Mouse (Mus musculus): ENCODE results near the gene Zgpat. TPM values are rescaled to one million over a fixed set of nuclear protein-coding genes. Genes with fewer than 3 reads are reported as not detected.

Gene Zgpat
- polyA plus RNA-seq, 1 experiment from 2014 or later: 61.6 TPM

- Histone ChIP-seq H3K27me3 (no peaks in the 10 kb centered on the region), H3K36me3 (peaks cover 45% of the 10 kb centered on the region), H3K4me2 (replicated peaks) (peak overlapping the region; percentile 98), H3K4me3 (peak overlapping the region; percentile 92), H3K9ac (peak overlapping the region; percentile 86), H3K4me1 (peaks cover 26% of the 10 kb centered on the region), H3K9me3 (no peaks in the 10 kb centered on the region), H3K27ac (peak overlapping the region; percentile 87; the same call in 1 of the 2 replicates)
- WGBS: 9% methylated on average over 14 of the region's 14 CpGs
- ATAC-seq (ENCODE audit: insufficient number of reproducible peaks, insufficient read depth, low FRiP score, low TSS enrichment): no peak
Observed at GRCm38 (mm10) chr2:181364487-181364859, 255 bp upstream of the Zgpat start.

DNA sequence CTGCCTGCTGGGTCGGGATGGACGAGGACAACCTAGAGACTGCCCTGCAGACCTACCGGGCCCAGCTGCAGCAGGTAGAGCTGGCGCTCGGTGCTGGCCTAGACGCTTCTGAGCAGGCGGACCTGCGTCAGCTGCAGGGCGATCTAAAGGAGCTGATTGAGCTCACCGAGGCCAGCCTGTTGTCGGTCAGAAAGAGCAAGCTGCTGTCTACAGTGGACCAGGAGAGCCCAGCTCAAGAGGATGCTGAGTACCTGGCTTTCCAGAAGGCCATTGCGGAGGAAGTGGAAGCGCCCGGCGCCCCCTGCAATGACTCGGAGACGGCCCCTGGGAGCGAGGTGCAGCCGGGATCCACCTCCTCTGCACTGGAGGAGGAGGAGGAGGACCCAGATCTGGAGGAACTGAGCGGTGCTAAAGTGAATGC, 937 bp downstream of the Zgpat start:
- Histone ChIP-seq H3K4me1 (peaks cover 26% of the 10 kb centered on the region), H3K27me3 (no peaks in the 10 kb centered on the region), H3K9me3 (no peaks in the 10 kb centered on the region), H3K4me3 (peak overlapping the region; percentile 92), H3K27ac (peak overlapping the region; percentile 87), H3K4me2 (replicated peaks) (peak overlapping the region; percentile 98), H3K36me3 (peaks cover 45% of the 10 kb centered on the region), H3K9ac (peak overlapping the region; percentile 86)
- WGBS: 0% methylated on average over 20 of the region's 20 CpGs
- ATAC-seq (ENCODE audit: insufficient number of reproducible peaks, insufficient read depth, low FRiP score, low TSS enrichment): peak; percentile 49

DNA sequence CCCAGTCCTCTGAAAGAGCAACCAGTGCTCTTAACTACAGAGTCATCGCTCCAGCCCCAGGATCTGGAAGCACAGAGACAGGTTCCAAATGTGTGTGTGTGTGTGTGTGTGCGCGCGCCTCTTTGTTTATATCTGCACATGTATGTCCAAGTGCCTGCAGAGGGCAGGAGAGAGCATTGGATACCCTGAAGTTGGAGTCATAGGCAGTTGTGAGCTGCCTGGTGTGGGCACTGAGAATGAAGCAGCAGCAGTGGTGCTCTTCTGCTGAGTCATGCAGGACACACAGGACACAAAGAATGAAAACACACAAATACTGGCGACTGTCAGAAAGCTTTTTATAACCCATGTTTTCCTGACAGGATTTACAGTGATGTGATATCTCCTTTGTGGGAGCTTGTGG, 5.3 kb downstream of the Zgpat start:
- no peak for ATAC-seq (ENCODE audit: insufficient number of reproducible peaks, insufficient read depth, low FRiP score, low TSS enrichment)
- Histone ChIP-seq H3K4me1 (peaks cover 20% of the 10 kb centered on the region), H3K4me2 (replicated peaks) (no peak overlapping the region), H3K36me3 (peaks cover 33% of the 10 kb centered on the region), H3K27me3 (no peaks in the 10 kb centered on the region), H3K9ac (no peak overlapping the region), H3K4me3 (no peak overlapping the region), H3K9me3 (no peaks in the 10 kb centered on the region), H3K27ac (no peak overlapping the region)
- 94% methylated on average over 5 of the region's 5 CpGs for WGBS

- Histone ChIP-seq H3K36me3 (peaks cover 34% of the 10 kb centered on the region), H3K9ac (no peak overlapping the region), H3K4me2 (replicated peaks) (no peak overlapping the region), H3K4me3 (no peak overlapping the region), H3K9me3 (no peaks in the 10 kb centered on the region), H3K27ac (no peak overlapping the region), H3K27me3 (no peaks in the 10 kb centered on the region), H3K4me1 (no peaks in the 10 kb centered on the region)
- no peak for ATAC-seq (ENCODE audit: insufficient number of reproducible peaks, insufficient read depth, low FRiP score, low TSS enrichment)
- WGBS: 86% methylated on average over 2 of the region's 2 CpGs
Observed at GRCm38 (mm10) chr2:181375787-181376186, 11.1 kb downstream of the Zgpat start.

DNA sequence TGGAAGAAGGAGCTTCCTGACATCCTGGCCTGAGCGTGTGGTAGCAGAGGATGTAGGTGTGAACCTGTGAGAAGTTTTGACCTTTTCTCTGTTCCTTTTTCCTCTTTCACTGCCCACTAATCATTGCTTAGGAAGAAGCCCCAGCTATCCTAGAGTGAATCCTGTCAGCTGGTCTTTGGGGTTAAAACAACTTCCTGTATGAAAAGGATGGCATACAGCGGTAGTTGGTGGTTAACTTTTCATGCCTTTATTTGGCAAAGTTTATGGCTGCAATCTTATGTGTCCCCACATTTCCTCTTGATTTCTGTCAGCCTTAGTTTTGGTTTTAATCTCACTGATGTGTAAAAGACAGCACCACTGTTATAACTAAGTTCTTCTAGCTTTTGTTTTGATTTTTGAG, 12.5 kb downstream of the Zgpat start:
- Histone ChIP-seq H3K9ac (no peak overlapping the region), H3K4me2 (replicated peaks) (no peak overlapping the region), H3K9me3 (no peaks in the 10 kb centered on the region), H3K4me3 (no peak overlapping the region), H3K36me3 (peaks cover 45% of the 10 kb centered on the region), H3K4me1 (no peaks in the 10 kb centered on the region), H3K27me3 (no peaks in the 10 kb centered on the region), H3K27ac (no peak overlapping the region)
- 75% methylated on average over 2 of the region's 2 CpGs for WGBS
- no peak for ATAC-seq (ENCODE audit: insufficient number of reproducible peaks, insufficient read depth, low FRiP score, low TSS enrichment)

- H3K27me3 ChIP-seq: no peaks in the 10 kb centered on the region
- H3K4me3 ChIP-seq: no peak overlapping the region
- H3K4me1 ChIP-seq: no peaks in the 10 kb centered on the region
- peaks cover 51% of the 10 kb centered on the region for H3K36me3 ChIP-seq
- H3K27ac ChIP-seq: no peak overlapping the region
- 94% methylated on average over 5 of the region's 5 CpGs for WGBS
- H3K9ac ChIP-seq: no peak overlapping the region
- H3K9me3 ChIP-seq: no peaks in the 10 kb centered on the region
- no peak overlapping the region for H3K4me2 ChIP-seq (replicated peaks)
- no peak for ATAC-seq (ENCODE audit: insufficient number of reproducible peaks, insufficient read depth, low FRiP score, low TSS enrichment)
Observed at GRCm38 (mm10) chr2:181378701-181379100, 14.0 kb downstream of the Zgpat start.

DNA sequence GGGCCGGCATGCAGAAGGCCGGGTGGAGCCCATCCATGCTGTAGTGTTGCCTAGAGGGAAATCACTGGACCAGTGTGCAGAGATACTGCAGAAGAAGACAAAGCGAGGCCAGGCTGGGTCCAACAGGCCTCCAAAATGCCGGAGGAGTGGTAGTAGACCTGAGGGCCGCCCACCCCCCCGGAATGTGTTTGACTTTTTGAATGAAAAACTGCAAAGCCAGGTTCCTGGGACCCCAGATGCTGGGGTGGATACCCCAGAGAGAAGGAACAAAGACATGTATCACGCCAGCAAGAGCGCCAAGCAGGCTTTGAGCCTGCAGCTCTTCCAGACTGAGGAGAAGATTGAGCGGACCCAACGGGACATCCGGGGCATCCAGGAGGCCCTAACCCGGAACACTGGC, 15.1 kb downstream of the Zgpat start, which contains the start of gene Lime1:
Gene Lime1 (plus strand): TSS at position 301 of the 400 bp plus-strand sequence.
- Histone ChIP-seq H3K4me1 (no peaks in the 10 kb centered on the region), H3K36me3 (peaks cover 59% of the 10 kb centered on the region), H3K4me2 (replicated peaks) (no peak within 1 kb of the TSS), H3K27me3 (no peaks in the 10 kb centered on the region), H3K9me3 (no peaks in the 10 kb centered on the region), H3K27ac (no peak within 1 kb of the TSS), H3K9ac (no peak within 1 kb of the TSS), H3K4me3 (no peak within 1 kb of the TSS)
- WGBS: 94% methylated on average over 12 of the region's 12 CpGs
- ATAC-seq (ENCODE audit: insufficient number of reproducible peaks, insufficient read depth, low FRiP score, low TSS enrichment): no peak

DNA sequence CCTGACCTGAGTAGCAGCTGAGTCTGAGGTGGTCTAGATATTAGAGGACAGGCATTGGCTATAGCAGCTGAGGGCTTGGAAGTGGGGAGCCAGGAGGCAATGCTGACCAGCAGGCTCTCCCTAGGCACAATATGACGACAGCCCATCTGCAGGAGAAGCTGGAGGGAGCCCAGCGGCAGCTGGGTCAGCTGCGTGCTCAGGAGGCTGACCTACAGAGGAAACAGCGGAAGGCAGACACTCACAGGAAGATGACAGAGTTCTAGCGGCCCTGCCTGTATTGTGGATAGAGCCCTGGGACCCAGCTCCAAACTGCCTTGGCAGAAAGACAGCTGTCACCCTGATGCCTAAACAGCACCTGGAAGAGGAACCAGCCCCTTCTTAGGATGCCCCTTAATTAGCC, 15.5 kb downstream of the Zgpat start:
- Histone ChIP-seq H3K9me3 (no peaks in the 10 kb centered on the region), H3K4me3 (no peak overlapping the region), H3K4me1 (no peaks in the 10 kb centered on the region), H3K9ac (no peak overlapping the region), H3K4me2 (replicated peaks) (no peak overlapping the region), H3K27me3 (no peaks in the 10 kb centered on the region), H3K36me3 (peaks cover 64% of the 10 kb centered on the region), H3K27ac (no peak overlapping the region)
- ATAC-seq (ENCODE audit: insufficient number of reproducible peaks, insufficient read depth, low FRiP score, low TSS enrichment): no peak
- WGBS: 83% methylated on average over 5 of the region's 5 CpGs

- Histone ChIP-seq H3K27me3 (no peaks in the 10 kb centered on the region), H3K9me3 (no peaks in the 10 kb centered on the region), H3K4me1 (no peaks in the 10 kb centered on the region), H3K4me3 (no peak overlapping the region), H3K27ac (no peak overlapping the region), H3K36me3 (peaks cover 70% of the 10 kb centered on the region), H3K4me2 (replicated peaks) (no peak overlapping the region), H3K9ac (no peak overlapping the region)
- ATAC-seq (ENCODE audit: insufficient number of reproducible peaks, insufficient read depth, low FRiP score, low TSS enrichment): no peak
- 92% methylated on average over 5 of the region's 5 CpGs for WGBS
Observed at GRCm38 (mm10) chr2:181381107-181381506, 16.4 kb downstream of the Zgpat start.

GRCm38 (mm10) chr2:181381631-181382306, 17.0 kb downstream of the Zgpat start:
- Histone ChIP-seq H3K9me3 (no peaks in the 10 kb centered on the region), H3K9ac (no peak overlapping the region), H3K4me1 (no peaks in the 10 kb centered on the region), H3K27me3 (no peaks in the 10 kb centered on the region), H3K4me3 (no peak overlapping the region), H3K36me3 (peaks cover 74% of the 10 kb centered on the region), H3K4me2 (replicated peaks) (no peak overlapping the region), H3K27ac (no peak overlapping the region)
- no peak for ATAC-seq (ENCODE audit: insufficient number of reproducible peaks, insufficient read depth, low FRiP score, low TSS enrichment)
- WGBS: 84% methylated on average over 6 of the region's 6 CpGs

DNA sequence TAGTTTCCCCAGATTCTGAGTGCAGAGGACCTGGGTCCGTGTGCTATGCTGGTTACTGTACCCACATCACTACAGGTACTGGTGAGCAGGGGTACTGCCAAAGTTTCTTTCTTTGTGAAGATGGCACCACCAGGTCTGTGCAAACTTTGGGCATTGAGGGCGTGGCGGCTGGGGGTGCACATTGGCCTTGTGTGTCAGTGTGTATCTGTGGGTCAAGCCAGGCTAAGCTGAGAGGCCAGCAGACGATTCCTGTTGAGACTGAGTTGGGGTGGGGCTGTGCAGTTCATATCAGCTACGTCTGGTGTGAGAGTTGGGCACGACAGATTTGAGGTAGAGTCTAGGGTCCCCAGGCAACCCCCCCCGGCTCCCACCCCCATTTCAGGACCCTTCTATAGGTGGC, 19.7 kb downstream of the Zgpat start:
- Histone ChIP-seq H3K4me3 (no peak overlapping the region), H3K9me3 (no peaks in the 10 kb centered on the region), H3K4me1 (no peaks in the 10 kb centered on the region), H3K4me2 (replicated peaks) (no peak overlapping the region), H3K9ac (no peak overlapping the region), H3K36me3 (peaks cover 60% of the 10 kb centered on the region), H3K27me3 (no peaks in the 10 kb centered on the region), H3K27ac (no peak overlapping the region)
- WGBS: 81% methylated on average over 7 of the region's 7 CpGs
- ATAC-seq (ENCODE audit: insufficient number of reproducible peaks, insufficient read depth, low FRiP score, low TSS enrichment): no peak

DNA sequence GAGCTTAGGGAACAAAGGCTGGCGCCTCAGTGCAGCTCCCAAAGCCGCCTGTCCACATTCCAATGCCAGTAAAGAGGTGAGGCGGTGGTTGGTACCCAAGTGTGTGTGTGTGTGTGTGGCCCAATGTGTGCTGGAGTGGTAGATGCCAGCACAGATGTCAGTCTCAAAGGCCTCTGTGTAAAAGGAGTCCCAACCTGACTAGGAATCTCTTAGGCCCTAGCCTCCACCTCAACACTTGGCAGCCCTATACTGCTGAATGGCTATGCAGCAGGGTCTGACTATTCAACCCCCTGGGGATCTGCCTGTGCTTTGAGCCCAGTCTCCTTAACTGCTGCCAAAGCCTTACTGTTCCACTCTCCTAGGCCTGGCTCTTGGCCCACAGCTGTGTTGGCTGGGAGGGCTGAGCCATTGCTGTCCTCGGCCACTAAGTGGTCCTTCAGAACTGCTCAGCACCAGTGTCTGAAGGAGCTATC, 20.2 kb downstream of the Zgpat start:
- WGBS: 80% methylated on average over 4 of the region's 4 CpGs
- peaks cover 55% of the 10 kb centered on the region for H3K36me3 ChIP-seq
- H3K27me3 ChIP-seq: no peaks in the 10 kb centered on the region
- no peak overlapping the region for H3K27ac ChIP-seq
- H3K9me3 ChIP-seq: no peaks in the 10 kb centered on the region
- H3K4me2 ChIP-seq (replicated peaks): no peak overlapping the region
- no peak overlapping the region for H3K9ac ChIP-seq
- 0 out of 2 replicates have a peak, but pooled peaks have one; percentile 53 for ATAC-seq (ENCODE audit: insufficient number of reproducible peaks, insufficient read depth, low FRiP score, low TSS enrichment)
- no peaks in the 10 kb centered on the region for H3K4me1 ChIP-seq
- H3K4me3 ChIP-seq: no peak overlapping the region

All from embryonic facial prominence, embryonic 12.5 days (tissue).